Mouse (Mus musculus) forebrain, embryonic 11.5 days (tissue): ENCODE results near the gene Pik3r6. TPM values are rescaled to one million over a fixed set of nuclear protein-coding genes. Genes with fewer than 3 reads are reported as not detected.

Experiments
- ATAC-seq: fragments of 200-750 bp; cut with Nextera tagmentation; replicated peaks from 2 replicates; pipeline ENCODE4 v1.8.0; 2017; ENCODE audit warnings: moderate TSS enrichment; ENCODE audit not compliant: low FRiP score
- DNase-seq: peaks from one replicate; pipeline ENCODE4 v3.0.0-alpha.2; 2017; ENCODE audit warnings: low spot score
- H3K27ac ChIP-seq: fragments of 300-500 bp; sonication (generic); 2 replicates; pipeline ENCODE4 v1.5.1; 2014; ENCODE audit warnings: low read depth, low read length
- H3K27me3 ChIP-seq: fragments of 300-500 bp; sonication (generic); 2 replicates; pipeline ENCODE4 v1.6.1; 2014; ENCODE audit warnings: mild to moderate bottlenecking, low read length, mixed read lengths; ENCODE audit not compliant: control insufficient read depth, insufficient read depth
- H3K36me3 ChIP-seq: fragments of 300-500 bp; sonication (generic); 2 replicates; pipeline ENCODE4 v1.6.1; 2014; ENCODE audit warnings: mild to moderate bottlenecking, low read length, moderate library complexity, mixed read lengths; ENCODE audit not compliant: control insufficient read depth, insufficient read depth
- H3K4me1 ChIP-seq: fragments of 300-500 bp; sonication (generic); replicated peaks from 2 replicates; pipeline ENCODE4 v1.6.1; 2014; ENCODE audit warnings: low read length, mixed read lengths; ENCODE audit not compliant: control insufficient read depth, insufficient read depth
- H3K4me2 ChIP-seq: fragments of 300-500 bp; sonication (generic); 2 replicates; pipeline ENCODE4 v1.6.1; 2014; ENCODE audit warnings: low read depth, mild to moderate bottlenecking, low read length, moderate library complexity, mixed read lengths; ENCODE audit not compliant: severe bottlenecking
- H3K4me3 ChIP-seq: fragments of 300-500 bp; sonication (generic); 2 replicates; pipeline ENCODE4 v1.5.1; 2014; ENCODE audit warnings: low read depth, low read length
- H3K9ac ChIP-seq: fragments of 300-500 bp; sonication (generic); 2 replicates; pipeline ENCODE4 v1.6.1; 2014; ENCODE audit warnings: low read length
- H3K9me3 ChIP-seq: fragments of 300-500 bp; sonication (generic); 2 replicates; pipeline ENCODE4 v1.6.1; 2016; ENCODE audit warnings: low read length, mixed read lengths; ENCODE audit not compliant: control insufficient read depth
- WGBS: fragments of 180-500 bp; shearing (Covaris S2); extraction: QIAGEN DNeasy Blood & Tissue Kit; methylation state at CpG from one replicate; pipeline ENCODE4 v1.1.7; 2014; 5-methylcytosine and 5-hydroxymethylcytosine counted together
- polyA plus RNA-seq: library from polyadenylated mRNA; unstranded; fragments of >200 nt; fragmentation: Nextera tagmentation; extraction: Ambion mirVana; gene quantifications from 2 replicates; pipeline ENCODE4 v1.2.1, GENCODE M21; 2014

The Pik3r6 gene
- polyA plus RNA-seq, 1 experiment from 2014 or later: 1.6 TPM

- H3K27me3 ChIP-seq: no peaks in the 10 kb centered on the region
- WGBS: 73% methylated on average over 8 of the region's 8 CpGs
- peak; percentile 80 for DNase-seq
- no peak overlapping the region for H3K27ac ChIP-seq
- no peak overlapping the region for H3K4me3 ChIP-seq
- ATAC-seq: no peak
- no peaks in the 10 kb centered on the region for H3K9me3 ChIP-seq
- no peak overlapping the region for H3K4me2 ChIP-seq
- no peak overlapping the region for H3K9ac ChIP-seq
- H3K36me3 ChIP-seq: no peaks in the 10 kb centered on the region
- H3K4me1 ChIP-seq: no peaks in the 10 kb centered on the region
Observed at GRCm38 (mm10) chr11:68589055-68589809, 86.4 kb downstream of the Pik3r6 start.

GRCm38 (mm10) chr11:68591708-68592107 is 88.9 kb downstream of the Pik3r6 start:
- Histone ChIP-seq H3K4me3 (no peak overlapping the region), H3K9me3 (no peaks in the 10 kb centered on the region), H3K4me2 (no peak overlapping the region), H3K4me1 (no peaks in the 10 kb centered on the region), H3K27ac (no peak overlapping the region), H3K36me3 (no peaks in the 10 kb centered on the region), H3K27me3 (no peaks in the 10 kb centered on the region), H3K9ac (no peak overlapping the region; the same call in 1 of the 2 replicates)
- ATAC-seq: no peak
- 17% methylated on average over 5 of the region's 5 CpGs for WGBS
- no peak for DNase-seq

DNA sequence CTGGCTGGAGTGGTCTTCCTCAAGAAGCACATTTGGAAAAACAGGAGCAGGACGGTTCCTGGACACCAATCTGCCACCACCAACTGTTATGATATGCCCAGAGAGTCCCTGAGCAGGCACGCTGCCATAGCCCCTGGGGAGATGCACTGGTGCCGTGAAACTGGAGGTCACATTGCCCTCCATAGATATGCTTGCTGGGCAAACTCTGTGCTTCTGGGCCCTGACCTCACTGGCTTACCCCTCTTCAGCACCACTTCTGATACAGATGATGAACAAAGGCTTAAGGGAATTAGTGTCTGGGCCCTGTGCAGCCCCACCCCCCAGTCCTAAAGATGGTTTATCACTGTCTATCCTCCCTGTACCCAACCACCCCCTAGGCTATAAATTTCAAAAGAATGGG is 90.4 kb downstream of the Pik3r6 start:
- no peak for ATAC-seq
- no peak overlapping the region for H3K4me3 ChIP-seq
- H3K27me3 ChIP-seq: no peaks in the 10 kb centered on the region
- DNase-seq: no peak
- H3K36me3 ChIP-seq: no peaks in the 10 kb centered on the region
- H3K9me3 ChIP-seq: no peaks in the 10 kb centered on the region
- no peak overlapping the region for H3K9ac ChIP-seq
- H3K4me1 ChIP-seq: no peaks in the 10 kb centered on the region
- 75% methylated on average over 3 of the region's 3 CpGs for WGBS
- no peak overlapping the region for H3K27ac ChIP-seq
- H3K4me2 ChIP-seq: no peak overlapping the region

DNA sequence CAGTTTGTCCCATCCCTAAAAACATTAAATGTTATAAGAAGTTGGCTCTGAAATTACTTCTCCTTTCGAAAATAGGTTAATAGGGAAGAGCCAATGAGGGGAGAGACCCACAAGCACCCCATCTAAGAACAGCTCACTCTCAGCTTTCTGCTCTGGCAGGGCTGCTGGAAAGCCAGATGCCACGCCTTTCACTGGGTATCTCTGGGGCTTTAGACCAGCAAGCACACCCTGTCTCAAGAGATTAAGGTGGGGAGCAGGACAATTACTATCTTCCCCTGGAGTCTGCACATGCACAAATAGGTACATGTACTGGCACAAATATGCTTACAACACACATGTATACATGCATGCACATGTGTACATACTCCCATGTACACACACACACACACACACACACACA is 95.1 kb downstream of the Pik3r6 start:
- no peak for ATAC-seq
- H3K27me3 ChIP-seq: no peaks in the 10 kb centered on the region
- H3K36me3 ChIP-seq: no peaks in the 10 kb centered on the region

GRCm38 (mm10) chr11:68600551-68601021 is 97.8 kb downstream of the Pik3r6 start:
- DNase-seq: no peak

More for the DNA sequence above, 95.1 kb downstream of the Pik3r6 start:
- H3K9me3 ChIP-seq: no peaks in the 10 kb centered on the region
- no peak overlapping the region for H3K4me3 ChIP-seq
- peaks cover 2% of the 10 kb centered on the region; the same call in 1 of the 2 replicates for H3K4me1 ChIP-seq
- WGBS: 88% methylated on average over 2 of the region's 2 CpGs
- DNase-seq: no peak
- H3K27ac ChIP-seq: no peak overlapping the region
- H3K4me2 ChIP-seq: no peak overlapping the region
- no peak overlapping the region for H3K9ac ChIP-seq

DNA sequence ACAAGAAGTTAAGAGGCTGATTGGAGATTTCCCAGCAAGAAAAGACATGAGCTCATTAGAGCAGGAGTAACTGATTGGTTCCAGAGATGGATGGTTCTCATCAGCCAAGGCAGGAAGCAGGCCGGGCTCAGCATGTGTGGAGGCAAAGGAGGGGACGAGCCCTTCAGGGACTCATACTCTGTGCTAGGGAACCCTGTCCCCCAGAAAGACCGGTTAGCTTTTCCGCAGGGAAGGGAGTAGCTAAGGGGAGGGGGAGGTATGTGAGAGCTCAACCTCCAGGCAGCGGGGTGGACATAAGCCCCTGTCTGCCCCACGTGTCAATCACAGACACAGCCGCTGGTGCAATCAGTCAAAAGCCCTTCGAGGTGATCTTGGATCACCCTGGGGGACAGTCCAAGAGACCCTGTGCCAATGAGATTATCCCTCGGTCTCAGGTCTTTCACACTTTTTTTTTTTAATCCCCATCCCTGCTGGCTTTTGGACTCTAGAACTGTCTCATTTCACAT is 98.7 kb downstream of the Pik3r6 start:
- H3K4me3 ChIP-seq: no peak overlapping the region
- H3K4me1 ChIP-seq: peaks cover 2% of the 10 kb centered on the region; the same call in 1 of the 2 replicates
- H3K4me2 ChIP-seq: no peak overlapping the region
- WGBS: 3% methylated on average over 9 of the region's 9 CpGs
- ATAC-seq: no peak; the same call in 1 of the 2 replicates
- H3K27me3 ChIP-seq: no peaks in the 10 kb centered on the region
- H3K9me3 ChIP-seq: no peaks in the 10 kb centered on the region
- peak overlapping the region; percentile 50; the same call in 1 of the 2 replicates for H3K27ac ChIP-seq
- peak; percentile 57 for DNase-seq
- no peaks in the 10 kb centered on the region for H3K36me3 ChIP-seq
- H3K9ac ChIP-seq: no peak overlapping the region

More at GRCm38 (mm10) chr11:68600551-68601021, 97.8 kb downstream of the Pik3r6 start:
- 49% methylated on average over 6 of the region's 6 CpGs for WGBS
- no peaks in the 10 kb centered on the region for H3K9me3 ChIP-seq
- H3K27ac ChIP-seq: peak overlapping the region; percentile 50; the same call in 1 of the 2 replicates
- no peak overlapping the region for H3K4me3 ChIP-seq
- no peak overlapping the region for H3K9ac ChIP-seq
- no peak for ATAC-seq
- H3K27me3 ChIP-seq: no peaks in the 10 kb centered on the region
- no peak overlapping the region for H3K4me2 ChIP-seq
- no peaks in the 10 kb centered on the region for H3K36me3 ChIP-seq
- peaks cover 2% of the 10 kb centered on the region; the same call in 1 of the 2 replicates for H3K4me1 ChIP-seq

Other genes with a start within 250 kb of the Pik3r6 start
- gene Ntn1, start 102.2 kb upstream of the Pik3r6 start, polyA plus RNA-seq: 4.8 and 6.2 TPM in 2 replicates
- 0.81 and 1.2 TPM in 2 replicates for gene Pik3r5, start 70.9 kb upstream of the Pik3r6 start, polyA plus RNA-seq
- gene Mfsd6l, start 53.2 kb downstream of the Pik3r6 start, polyA plus RNA-seq: not detected in 2 replicates
- gene Ccdc42, start 84.0 kb downstream of the Pik3r6 start, polyA plus RNA-seq: 0.51 and 0.87 TPM in 2 replicates
- gene Myh10, start 188.5 kb downstream of the Pik3r6 start, polyA plus RNA-seq: 163 and 165 TPM in 2 replicates